ENCODE assay signal across 23 mouse cellular contexts in genomic region chr3:157066331-157066730, GRCm38 (mm10).
DNase-seq lines count a peak whose midpoint lies in the region; ATAC-seq and TF ChIP-seq lines count a peak whose summit lies in the region.
"Had no signal": no experiment of that assay in that cellular context is flagged by ENCODE, and none has a peak within 500 bp of the region (broad histone marks: within the 10 kb centered on the region; RNA-seq: fewer than 3 reads in every experiment).

No protein-coding gene starts in this region.

- H3K36me3 ChIP-seq in heart, embryonic 13.5 days: no peaks in the 10 kb centered on the region
- H3K36me3 ChIP-seq in heart, embryonic 16.5 days (ENCODE audit: control insufficient read depth, insufficient read depth): no peaks in the 10 kb centered on the region
- H3K36me3 ChIP-seq in intestine, postnatal 0 days (ENCODE audit: control insufficient read depth, insufficient read depth): no peaks in the 10 kb centered on the region
- no peaks in the 10 kb centered on the region for H3K36me3 ChIP-seq in forebrain, embryonic 13.5 days (ENCODE audit: poor library complexity, severe bottlenecking)
- H3K36me3 ChIP-seq: embryonic facial prominence, embryonic 12.5 days; embryonic facial prominence, embryonic 15.5 days; forebrain, embryonic 15.5 days; hindbrain, embryonic 13.5 days; kidney, embryonic 15.5 days had no signal

- intact Hi-C loops in heart, postnatal 25 days (cut with DNase I): no loop called here

- H3K4me1 ChIP-seq in heart, embryonic 13.5 days: peaks cover 7% of the 10 kb centered on the region
- peaks cover 2% of the 10 kb centered on the region for H3K4me1 ChIP-seq in heart, embryonic 16.5 days (ENCODE audit: control insufficient read depth, insufficient read depth, low read length)
- H3K4me1 ChIP-seq in intestine, postnatal 0 days (replicated peaks; ENCODE audit: control insufficient read depth, insufficient read depth, low read length): no peaks in the 10 kb centered on the region
- H3K4me1 ChIP-seq in forebrain, embryonic 13.5 days: no peaks in the 10 kb centered on the region
- H3K4me1 ChIP-seq: embryonic facial prominence, embryonic 12.5 days; embryonic facial prominence, embryonic 15.5 days; forebrain, embryonic 15.5 days; hindbrain, embryonic 13.5 days; kidney, embryonic 15.5 days had no signal

- H3K9me3 ChIP-seq in heart, embryonic 13.5 days: no peaks in the 10 kb centered on the region
- no peaks in the 10 kb centered on the region for H3K9me3 ChIP-seq in heart, embryonic 16.5 days (replicated peaks; ENCODE audit: control insufficient read depth, low read length)
- no peaks in the 10 kb centered on the region for H3K9me3 ChIP-seq in intestine, postnatal 0 days (ENCODE audit: control insufficient read depth)
- H3K9me3 ChIP-seq in forebrain, embryonic 13.5 days (replicated peaks): no peaks in the 10 kb centered on the region
- H3K9me3 ChIP-seq: embryonic facial prominence, embryonic 12.5 days; embryonic facial prominence, embryonic 15.5 days; forebrain, embryonic 15.5 days; hindbrain, embryonic 13.5 days; kidney, embryonic 15.5 days had no signal

- no peak for ATAC-seq in heart, embryonic 13.5 days (ENCODE audit: extremely low read depth, insufficient number of reproducible peaks, low FRiP score, low TSS enrichment)
- ATAC-seq in heart, embryonic 16.5 days (replicated peaks; ENCODE audit: extremely low read depth, insufficient read depth, low FRiP score): peak; percentile 84
- ATAC-seq in intestine, postnatal 0 days: peak; percentile 87
- no peak for ATAC-seq in forebrain, embryonic 13.5 days
- ATAC-seq: activated CD4-positive, CD25-positive, alpha-beta regulatory T cell, adult 4 months; forebrain, embryonic 15.5 days; hindbrain, embryonic 16.5 days had no signal

- H3K4me2 ChIP-seq in heart, embryonic 13.5 days: no peak overlapping the region
- H3K4me2 ChIP-seq in heart, embryonic 16.5 days (ENCODE audit: low read depth, low read length): no peak overlapping the region
- no peak overlapping the region for H3K4me2 ChIP-seq in intestine, postnatal 0 days (replicated peaks; ENCODE audit: low read depth)
- H3K4me2 ChIP-seq in forebrain, embryonic 13.5 days: no peak overlapping the region
- H3K4me2 ChIP-seq: embryonic facial prominence, embryonic 12.5 days; embryonic facial prominence, embryonic 15.5 days; forebrain, embryonic 15.5 days; hindbrain, embryonic 13.5 days; kidney, embryonic 15.5 days had no signal

- peak; percentile 27 for DNase-seq in adrenal gland, adult 2 months
- DNase-seq in adrenal gland, postnatal 14 days: no peak
- no peak for DNase-seq in heart, postnatal 25 days (ENCODE audit: low spot score)
- DNase-seq in heart, adult 11 months: no peak
- DNase-seq: adrenal gland, postnatal 10 days; cerebellum, adult 11 months; cerebellum, adult 2 months; cerebellum, adult 9-11 months; cerebellum, postnatal 25 days; gastrocnemius, postnatal 25 days; kidney, adult 11 months; kidney, adult 8-10 months had no signal

- no peaks in the 10 kb centered on the region for H3K27me3 ChIP-seq in heart, embryonic 13.5 days (replicated peaks)
- no peaks in the 10 kb centered on the region for H3K27me3 ChIP-seq in heart, embryonic 16.5 days (ENCODE audit: control insufficient read depth, insufficient read depth, low read length)
- H3K27me3 ChIP-seq in intestine, postnatal 0 days (replicated peaks; ENCODE audit: control insufficient read depth, insufficient read depth, low read length): no peaks in the 10 kb centered on the region
- H3K27me3 ChIP-seq in forebrain, embryonic 13.5 days: no peaks in the 10 kb centered on the region
- H3K27me3 ChIP-seq: embryonic facial prominence, embryonic 12.5 days; embryonic facial prominence, embryonic 15.5 days; forebrain, embryonic 15.5 days; hindbrain, embryonic 13.5 days; kidney, embryonic 15.5 days had no signal

- H3K9ac ChIP-seq in heart, embryonic 13.5 days: no peak overlapping the region
- no peak overlapping the region for H3K9ac ChIP-seq in heart, embryonic 16.5 days (ENCODE audit: low read length)
- no peak overlapping the region for H3K9ac ChIP-seq in intestine, postnatal 0 days (ENCODE audit: low read depth, low read length)
- H3K9ac ChIP-seq in forebrain, embryonic 13.5 days: no peak overlapping the region
- H3K9ac ChIP-seq: embryonic facial prominence, embryonic 12.5 days; embryonic facial prominence, embryonic 15.5 days; forebrain, embryonic 15.5 days; hindbrain, embryonic 13.5 days; kidney, embryonic 15.5 days had no signal

- peak overlapping the region; percentile 45; the same call in 1 of the 2 replicates for H3K27ac ChIP-seq in heart, embryonic 13.5 days (replicated peaks)
- peak overlapping the region; percentile 55; the same call in 1 of the 2 replicates for H3K27ac ChIP-seq in heart, embryonic 16.5 days (ENCODE audit: low read length)
- no peak overlapping the region for H3K27ac ChIP-seq in intestine, postnatal 0 days (ENCODE audit: low read depth, low read length)
- H3K27ac ChIP-seq in forebrain, embryonic 13.5 days: no peak overlapping the region
- H3K27ac ChIP-seq: embryonic facial prominence, embryonic 12.5 days; embryonic facial prominence, embryonic 15.5 days; forebrain, embryonic 15.5 days; hindbrain, embryonic 13.5 days; kidney, embryonic 15.5 days had no signal

- H3K4me3 ChIP-seq in heart, embryonic 13.5 days: no peak overlapping the region
- no peak overlapping the region for H3K4me3 ChIP-seq in heart, embryonic 16.5 days (ENCODE audit: low read length)
- no peak overlapping the region for H3K4me3 ChIP-seq in intestine, postnatal 0 days (ENCODE audit: low read depth, low read length)
- H3K4me3 ChIP-seq in forebrain, embryonic 13.5 days: no peak overlapping the region
- H3K4me3 ChIP-seq: embryonic facial prominence, embryonic 12.5 days; embryonic facial prominence, embryonic 15.5 days; forebrain, embryonic 15.5 days; hindbrain, embryonic 13.5 days; kidney, embryonic 15.5 days had no signal

- TF ChIP-seq CTCF in intestine, postnatal 0 days (IDR thresholded peaks at IDR 0.05; ENCODE audit: low read depth): no peak

Comparison
In these comparisons a context has a peak if more than half of its experiments do, and no peak if none do; other contexts are left out.
1. ATAC-seq: peak in heart, embryonic 16.5 days (single experiment) and intestine, postnatal 0 days (single experiment); none in heart, embryonic 13.5 days (single experiment) and forebrain, embryonic 13.5 days (single experiment).
2. H3K27ac ChIP-seq: peak in heart, embryonic 13.5 days (single experiment) and heart, embryonic 16.5 days (single experiment); none in intestine, postnatal 0 days (single experiment) and forebrain, embryonic 13.5 days (single experiment).